Mouse (Mus musculus) lung, embryonic 14.5 days (tissue): ENCODE measurements at regions not wholly inside any gene's neighbourhood (a gene's known extent, or its start where the extent isn't known, plus 50 kb on each side); places are given as distances from the start of the nearest gene placed in this dataset.

Experiments used
- ATAC-seq: fragments of 200-750 bp; cut with Nextera tagmentation; 2 replicates; pipeline ENCODE4 v1.8.0; 2017; ENCODE audit warnings: mild to moderate bottlenecking, moderate TSS enrichment, moderate library complexity; ENCODE audit not compliant: insufficient read depth
- DNase-seq: peaks from one replicate; pipeline ENCODE4 v3.0.0-alpha.2; 2015
- H3K27ac ChIP-seq: fragments of 300-500 bp; sonication (generic); 2 replicates; pipeline ENCODE4 v1.5.1; 2014; ENCODE audit warnings: low read depth, mild to moderate bottlenecking, moderate library complexity
- H3K27me3 ChIP-seq: fragments of 300-500 bp; sonication (generic); 2 replicates; pipeline ENCODE4 v1.6.1; 2014; ENCODE audit warnings: low read length, control low read depth; ENCODE audit not compliant: insufficient read depth
- H3K36me3 ChIP-seq: fragments of 300-500 bp; sonication (generic); 2 replicates; pipeline ENCODE4 v1.6.1; 2014; ENCODE audit warnings: control low read depth; ENCODE audit not compliant: insufficient read depth
- H3K4me1 ChIP-seq: fragments of 300-500 bp; sonication (generic); 2 replicates; pipeline ENCODE4 v1.6.1; 2014; ENCODE audit warnings: antibody characterized with exemption, control low read depth; ENCODE audit not compliant: insufficient read depth
- H3K4me2 ChIP-seq: fragments of 300-500 bp; sonication (generic); 2 replicates; pipeline ENCODE4 v1.6.1; 2014; ENCODE audit warnings: mild to moderate bottlenecking
- H3K4me3 ChIP-seq: fragments of 300-500 bp; sonication (generic); 2 replicates; pipeline ENCODE4 v1.5.1; 2014; ENCODE audit warnings: low read depth, low read length
- H3K9ac ChIP-seq: fragments of 300-500 bp; sonication (generic); 2 replicates; pipeline ENCODE4 v1.6.1; 2014
- H3K9me3 ChIP-seq: fragments of 300-500 bp; sonication (generic); 2 replicates; pipeline ENCODE4 v1.6.1; 2016; ENCODE audit warnings: low read depth, low read length, control low read depth
- CTCF ChIP-seq: IDR thresholded peaks from 2 replicates; pipeline ENCODE4 v1.5.1; 2016; ENCODE audit warnings: antibody characterized with exemption, low read depth
- WGBS: fragments of 180-500 bp; shearing (Covaris S2); extraction: QIAGEN DNeasy Blood & Tissue Kit; methylation state at CpG from one replicate; pipeline ENCODE4 v1.1.7; 2014; 5-methylcytosine and 5-hydroxymethylcytosine counted together

DNA sequence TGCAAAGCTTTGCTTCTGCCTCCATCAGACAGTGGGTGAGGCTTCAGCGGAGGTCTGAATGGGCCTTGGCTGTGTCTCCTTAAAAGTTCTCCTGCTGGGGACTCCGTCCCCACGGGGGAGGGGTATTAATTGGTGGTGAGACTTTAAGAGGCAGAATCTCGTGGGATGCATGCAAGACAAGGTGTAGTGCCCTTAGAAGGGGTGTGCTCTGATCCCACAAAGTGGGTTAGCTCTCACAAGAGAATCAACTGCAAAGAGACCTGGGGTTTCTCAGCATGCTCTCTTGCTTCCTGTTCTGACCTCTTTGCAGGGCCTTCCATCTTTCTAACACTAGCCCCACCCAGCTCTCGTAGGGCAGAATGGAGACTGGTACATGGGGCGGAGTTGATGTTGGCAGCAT, 359.2 kb upstream of the 3110018I06Rik start:
- H3K27me3 ChIP-seq, result no peaks in the 10 kb centered on the region
- no peak for ATAC-seq
- H3K4me3 ChIP-seq, result no peak overlapping the region
- no peak overlapping the region for H3K4me2 ChIP-seq
- H3K4me1 ChIP-seq, result no peaks in the 10 kb centered on the region
- no peaks in the 10 kb centered on the region for H3K9me3 ChIP-seq
- no peak overlapping the region for H3K9ac ChIP-seq
- 64% methylated on average over 6 of the region's 6 CpGs for WGBS
- H3K27ac ChIP-seq, result no peak overlapping the region
- H3K36me3 ChIP-seq, result no peaks in the 10 kb centered on the region
- no peak for DNase-seq
- TF ChIP-seq CTCF, result no peak

DNA sequence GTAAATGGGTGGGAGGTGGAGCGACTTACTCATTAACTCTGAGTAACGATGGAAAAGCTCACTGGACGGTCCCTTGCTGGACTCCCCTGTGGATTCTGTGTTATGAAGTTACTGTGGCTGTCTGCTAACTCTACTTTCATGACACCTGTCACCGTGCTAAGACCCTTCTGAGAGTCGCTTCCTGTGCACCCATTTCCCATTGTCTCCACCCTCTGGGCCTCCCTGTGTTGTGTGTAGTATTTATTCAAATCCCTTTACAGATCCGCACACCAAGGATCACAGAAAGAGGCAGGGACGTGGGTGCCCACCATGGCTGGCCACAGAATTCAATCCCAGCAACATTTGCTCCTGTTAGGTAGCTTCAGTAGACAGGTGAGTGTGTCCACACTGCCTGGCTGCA, 357.1 kb upstream of the 3110018I06Rik start:
- Histone ChIP-seq H3K27me3 (no peaks in the 10 kb centered on the region), H3K9ac (no peak overlapping the region), H3K27ac (no peak overlapping the region), H3K4me3 (no peak overlapping the region), H3K4me2 (no peak overlapping the region), H3K9me3 (no peaks in the 10 kb centered on the region), H3K36me3 (no peaks in the 10 kb centered on the region), H3K4me1 (no peaks in the 10 kb centered on the region)
- TF ChIP-seq CTCF, result no peak
- no peak for DNase-seq
- no peak for ATAC-seq
- WGBS, result 74% methylated on average over 7 of the region's 7 CpGs

DNA sequence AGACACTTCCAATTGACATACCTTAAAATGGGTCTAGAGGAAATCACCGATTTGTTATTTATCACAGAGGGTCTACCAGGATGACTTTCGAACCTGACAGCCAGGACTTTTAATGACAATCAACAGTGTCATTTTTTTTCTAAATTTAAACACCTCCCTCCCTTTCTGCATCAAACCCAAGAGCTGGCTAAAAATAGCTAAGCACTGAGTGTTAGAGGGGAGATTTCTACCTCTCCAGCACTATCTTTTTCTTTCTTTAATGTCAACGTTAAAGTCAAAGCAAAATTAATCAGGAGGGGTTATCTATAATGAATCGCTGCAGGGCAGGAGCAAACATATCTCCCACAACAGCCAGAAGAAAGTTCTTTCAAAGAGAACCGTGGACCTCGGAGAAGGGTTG, 356.6 kb upstream of the 3110018I06Rik start:
- 46% methylated on average over 6 of the region's 6 CpGs for WGBS
- Histone ChIP-seq H3K27me3 (no peaks in the 10 kb centered on the region), H3K9me3 (no peaks in the 10 kb centered on the region), H3K9ac (no peak overlapping the region), H3K36me3 (no peaks in the 10 kb centered on the region), H3K27ac (no peak overlapping the region), H3K4me3 (no peak overlapping the region), H3K4me2 (no peak overlapping the region), H3K4me1 (no peaks in the 10 kb centered on the region)
- DNase-seq (no peak), ATAC-seq (no peak)
- no peak for TF ChIP-seq CTCF

DNA sequence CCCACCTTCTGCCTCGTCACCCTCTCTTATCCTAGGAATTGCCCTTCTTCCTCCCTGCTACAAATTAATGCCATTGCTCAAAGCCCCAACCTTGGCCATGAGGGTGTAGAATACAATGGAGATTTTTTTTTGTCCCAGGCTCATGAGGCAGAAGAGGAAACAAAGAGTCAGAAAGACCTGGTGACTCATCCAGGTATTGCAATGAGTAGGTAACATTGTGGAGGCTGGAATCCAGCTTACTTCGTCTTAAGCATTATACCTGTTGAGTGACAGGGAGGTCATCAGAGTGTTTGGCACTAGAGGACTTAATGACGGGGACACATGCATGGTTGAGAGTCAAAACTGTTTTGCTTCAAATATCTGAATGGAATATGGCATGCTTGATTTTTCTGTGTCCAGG, 355.9 kb upstream of the 3110018I06Rik start:
- ATAC-seq (no peak), DNase-seq (no peak)
- H3K4me2 ChIP-seq, result no peak overlapping the region
- H3K36me3 ChIP-seq, result no peaks in the 10 kb centered on the region
- no peaks in the 10 kb centered on the region for H3K27me3 ChIP-seq
- TF ChIP-seq CTCF, result no peak
- H3K4me1 ChIP-seq, result no peaks in the 10 kb centered on the region
- H3K9me3 ChIP-seq, result no peaks in the 10 kb centered on the region
- H3K27ac ChIP-seq, result no peak overlapping the region
- 59% methylated on average over 3 of the region's 3 CpGs for WGBS
- H3K9ac ChIP-seq, result no peak overlapping the region
- no peak overlapping the region for H3K4me3 ChIP-seq

DNA sequence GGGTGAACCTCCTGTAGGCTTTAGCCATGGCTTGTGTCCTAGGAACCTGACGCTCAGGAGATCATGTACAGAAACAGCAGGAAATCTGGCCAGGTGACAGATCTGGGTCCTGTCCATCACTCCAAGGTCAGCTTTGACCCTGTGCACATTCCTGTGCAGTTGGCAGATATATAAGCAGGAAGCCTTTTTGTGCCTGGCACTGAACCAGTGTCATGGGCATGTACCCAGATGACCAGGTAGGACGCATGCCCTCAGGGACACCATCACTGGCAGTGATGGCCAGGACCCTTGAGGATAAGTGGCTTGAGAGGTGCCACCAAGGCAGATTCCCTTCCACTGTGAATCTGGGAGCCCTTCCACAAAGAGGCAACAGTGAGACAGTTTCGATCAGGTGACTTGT, 354.1 kb upstream of the 3110018I06Rik start:
- Histone ChIP-seq H3K9me3 (no peaks in the 10 kb centered on the region), H3K36me3 (no peaks in the 10 kb centered on the region), H3K4me3 (no peak overlapping the region), H3K27me3 (no peaks in the 10 kb centered on the region), H3K27ac (no peak overlapping the region), H3K4me1 (no peaks in the 10 kb centered on the region), H3K9ac (no peak overlapping the region), H3K4me2 (no peak overlapping the region)
- 88% methylated on average over 3 of the region's 3 CpGs for WGBS
- TF ChIP-seq CTCF, result no peak
- DNase-seq (no peak), ATAC-seq (no peak)

DNA sequence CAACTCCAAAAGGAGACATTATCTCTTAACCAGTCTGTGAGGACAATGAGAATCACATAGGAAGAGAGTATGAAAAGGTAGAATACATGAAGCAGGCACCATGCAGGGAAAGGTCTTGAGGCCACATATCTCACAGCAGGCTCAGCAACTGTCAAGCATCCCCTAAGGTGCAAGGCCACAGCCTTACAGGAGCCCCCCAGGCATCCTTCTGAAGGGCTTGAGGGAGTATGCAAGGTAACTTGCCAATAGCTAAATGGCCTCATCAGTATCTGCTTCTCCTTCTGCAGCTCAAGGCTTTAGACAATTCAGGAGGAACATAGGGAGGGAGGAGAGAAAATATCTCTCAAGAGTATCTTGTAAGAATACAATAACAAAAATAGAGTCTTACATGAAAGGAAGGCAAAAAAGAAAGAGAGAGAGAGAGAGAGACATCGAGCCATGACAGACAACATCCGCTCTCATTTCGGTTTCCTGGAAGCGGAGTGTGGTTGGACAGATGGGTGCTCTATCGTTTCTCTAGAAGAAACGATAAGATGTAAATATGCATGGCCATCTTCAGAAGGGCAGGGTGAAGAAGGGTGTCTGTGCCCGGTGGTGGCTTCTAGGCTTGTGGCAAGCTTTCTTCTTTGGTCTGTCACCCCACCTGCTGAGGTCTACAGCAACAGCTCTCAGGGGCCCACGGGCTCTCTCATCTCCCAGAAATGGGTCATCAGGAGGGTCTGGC, 349.6 kb upstream of the 3110018I06Rik start:
- H3K9ac ChIP-seq, result no peak overlapping the region
- no peak overlapping the region for H3K4me2 ChIP-seq
- no peaks in the 10 kb centered on the region for H3K36me3 ChIP-seq
- DNase-seq (no peak), ATAC-seq (no peak)
- TF ChIP-seq CTCF, result no peak
- H3K27me3 ChIP-seq, result no peaks in the 10 kb centered on the region
- H3K4me3 ChIP-seq, result no peak overlapping the region
- H3K4me1 ChIP-seq, result no peaks in the 10 kb centered on the region
- WGBS, result 84% methylated on average over 8 of the region's 8 CpGs
- H3K27ac ChIP-seq, result no peak overlapping the region
- H3K9me3 ChIP-seq, result no peaks in the 10 kb centered on the region

DNA sequence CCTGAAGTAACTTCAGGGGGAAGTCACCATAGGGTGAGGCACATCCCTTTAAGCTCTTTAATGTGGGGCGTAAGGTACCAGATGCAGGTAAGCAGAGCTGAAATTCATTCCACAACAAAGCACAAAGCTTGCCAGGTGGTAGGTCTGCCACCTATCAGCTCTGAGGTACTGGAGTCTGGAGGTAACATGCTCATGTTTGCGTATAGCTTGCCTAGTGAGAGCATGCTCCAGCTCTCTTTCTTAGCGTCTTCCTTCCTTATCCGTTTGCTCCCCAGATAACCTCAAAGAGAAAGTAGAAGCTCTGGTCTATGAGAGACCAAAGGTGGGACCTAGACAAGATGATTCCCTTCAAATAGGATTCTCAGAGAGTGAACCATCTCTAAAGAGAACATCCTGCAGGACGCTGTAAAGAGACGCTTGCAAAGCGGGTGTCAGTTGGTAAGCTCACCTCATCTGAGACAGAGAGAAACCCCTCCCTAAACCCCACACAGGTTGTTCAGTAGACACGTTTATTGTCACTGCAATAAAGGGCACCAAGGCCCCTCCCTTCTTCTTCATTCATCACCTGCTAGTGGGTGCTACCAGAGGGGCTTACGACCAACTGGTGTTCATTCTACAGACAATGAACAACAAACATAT, 347.4 kb upstream of the 3110018I06Rik start:
- WGBS, result 78% methylated on average over 9 of the region's 9 CpGs
- no peak for TF ChIP-seq CTCF
- no peaks in the 10 kb centered on the region for H3K27me3 ChIP-seq
- H3K36me3 ChIP-seq, result no peaks in the 10 kb centered on the region
- no peak overlapping the region for H3K4me2 ChIP-seq
- DNase-seq (no peak), ATAC-seq (no peak)
- H3K4me1 ChIP-seq, result no peaks in the 10 kb centered on the region
- no peak overlapping the region for H3K9ac ChIP-seq
- H3K27ac ChIP-seq, result no peak overlapping the region
- H3K4me3 ChIP-seq, result no peak overlapping the region
- H3K9me3 ChIP-seq, result no peaks in the 10 kb centered on the region
